Mouse (Mus musculus) left cerebral cortex, adult 2 months (tissue): ENCODE results near the gene Frmd4b. TPM values are rescaled to one million over a fixed set of nuclear protein-coding genes. Genes with fewer than 3 reads are reported as not detected.

Experiments used
- DNase-seq, 2 experiments: peaks; one replicate each; pipeline ENCODE4 v3.0.0; 2021 to 2022; ENCODE audit warnings: low spot score in 2 of 2, mixed read lengths in 1 of 2; ENCODE audit errors: extremely low spot score in 1 of 2
- H3K27ac ChIP-seq: fragments of 200-600 bp; 2 replicates; pipeline ENCODE4 v1.8.1; 2022
- H3K4me3 ChIP-seq: fragments of 200-600 bp; 2 replicates; pipeline ENCODE4 v1.8.1; 2022
- CTCF ChIP-seq: fragments of 200-600 bp; IDR thresholded peaks from 2 replicates; pipeline ENCODE4 v1.8.1; 2022; ENCODE audit warnings: antibody characterized with exemption, mild to moderate bottlenecking, moderate library complexity
- intact Hi-C: fragments of 180-260 bp; cut with DNase I; formaldehyde crosslinking; loops from one replicate; pipeline ENCODE4 v1.15.1; 2025
- total RNA-seq, 2 experiments: library from RNA; stranded (reverse); gene quantifications; 2 replicates each; pipeline ENCODE4 v1.2.3; 2021

Gene Frmd4b
- total RNA-seq, 2 experiments from 2014 or later = 14.2 to 15.6 TPM

DNA sequence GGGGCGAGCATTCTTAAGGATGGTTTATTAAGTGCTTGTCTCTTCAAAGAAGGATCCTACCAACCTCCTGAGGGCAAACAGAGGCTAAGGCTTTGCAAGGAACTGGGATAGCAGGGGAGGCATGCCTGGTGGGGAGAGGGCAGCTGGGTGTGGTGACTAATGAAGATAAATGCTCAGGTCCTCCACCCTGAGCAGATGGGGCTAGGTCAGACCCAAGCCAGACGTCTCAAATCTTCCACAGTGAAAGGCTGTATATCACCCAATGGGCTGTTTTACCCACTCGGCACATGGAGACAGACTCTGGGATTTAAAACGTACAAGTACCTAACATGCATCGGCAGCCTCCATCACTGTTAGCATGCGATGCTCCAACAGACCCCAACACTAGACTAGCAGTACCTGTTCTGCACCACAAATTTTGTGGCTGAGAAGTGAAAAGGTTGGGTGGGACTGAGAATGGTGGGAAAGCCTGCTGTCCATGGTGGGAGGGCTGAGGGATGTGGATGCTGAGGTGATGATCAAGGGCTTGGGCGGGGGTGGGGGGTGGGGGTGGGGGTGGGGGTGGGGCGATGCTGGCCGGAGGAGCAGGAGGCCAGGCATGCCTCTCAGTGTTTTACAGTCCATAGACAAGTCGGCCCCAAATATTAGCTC lies 214.4 kb downstream of the Frmd4b start:
- H3K4me3 ChIP-seq = no peak overlapping the region
- no peak for DNase-seq
- TF ChIP-seq CTCF = no peak
- intact Hi-C loops = no loop called here
- H3K27ac ChIP-seq = no peak overlapping the region

DNA sequence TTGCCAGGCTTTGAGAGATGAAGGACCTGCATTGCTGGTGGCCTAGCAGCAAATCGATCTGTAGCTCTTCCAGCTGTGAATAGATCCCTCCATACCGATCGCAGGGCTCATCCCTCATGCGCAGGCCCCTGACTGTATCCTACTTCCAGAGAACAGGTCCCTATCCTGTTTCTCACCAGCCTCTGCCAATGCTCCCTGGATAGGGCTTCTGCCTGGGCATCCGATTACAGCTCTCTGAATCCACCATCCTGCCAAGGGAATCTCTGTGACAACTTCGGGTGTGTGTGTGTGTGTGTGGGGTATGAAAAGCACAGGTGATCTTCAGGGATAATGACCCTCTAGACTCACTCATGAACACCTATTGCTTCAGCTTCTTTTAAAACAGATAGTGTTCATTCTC lies 216.9 kb downstream of the Frmd4b start:
- H3K4me3 ChIP-seq = no peak overlapping the region
- intact Hi-C loops = no loop called here
- no peak for DNase-seq
- no peak for TF ChIP-seq CTCF
- H3K27ac ChIP-seq = no peak overlapping the region

DNA sequence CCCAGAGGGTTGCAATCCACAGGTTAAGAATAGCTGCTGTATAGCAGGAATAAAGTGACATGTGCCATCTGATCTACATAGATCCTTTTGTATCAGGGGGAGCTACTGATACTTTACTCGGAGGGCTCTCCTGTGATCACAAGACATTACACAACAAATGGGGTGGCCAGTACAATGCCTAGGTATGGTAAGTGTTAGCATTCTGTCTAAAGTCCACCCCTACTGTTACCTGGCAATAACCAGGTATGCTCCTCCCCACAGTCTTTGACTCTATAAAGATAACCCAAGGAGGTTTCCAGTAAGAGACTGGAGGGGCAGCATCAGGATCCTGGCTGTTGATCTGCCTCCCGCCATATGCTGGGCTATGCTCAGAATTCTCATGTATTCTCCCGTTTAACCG lies 219.4 kb downstream of the Frmd4b start:
- DNase-seq = no peak
- no peak for TF ChIP-seq CTCF
- intact Hi-C loops = no loop called here
- no peak overlapping the region for H3K4me3 ChIP-seq
- H3K27ac ChIP-seq = no peak overlapping the region

DNA sequence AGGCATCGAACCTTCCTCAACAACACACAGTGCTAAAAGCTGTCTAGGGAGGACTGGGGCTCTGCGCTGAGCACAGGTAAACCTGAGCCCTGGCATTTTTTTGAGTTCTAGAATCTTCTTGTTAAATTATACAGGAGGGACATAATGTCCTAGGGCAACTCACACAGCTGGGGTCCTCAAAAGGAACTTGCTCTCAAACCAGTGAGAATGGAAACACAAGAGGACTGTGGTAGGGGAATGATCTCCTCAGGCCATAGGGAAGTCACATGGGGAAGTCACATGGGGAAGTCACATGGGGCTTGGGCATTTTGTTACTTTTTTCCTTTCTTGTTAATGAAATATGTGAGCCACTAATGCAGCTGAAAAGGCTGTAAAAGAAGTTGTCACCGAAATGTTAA lies 220.4 kb downstream of the Frmd4b start:
- Histone ChIP-seq H3K27ac (no peak overlapping the region), H3K4me3 (no peak overlapping the region)
- no peak for DNase-seq
- no peak for TF ChIP-seq CTCF
- intact Hi-C loops = no loop called here

DNA sequence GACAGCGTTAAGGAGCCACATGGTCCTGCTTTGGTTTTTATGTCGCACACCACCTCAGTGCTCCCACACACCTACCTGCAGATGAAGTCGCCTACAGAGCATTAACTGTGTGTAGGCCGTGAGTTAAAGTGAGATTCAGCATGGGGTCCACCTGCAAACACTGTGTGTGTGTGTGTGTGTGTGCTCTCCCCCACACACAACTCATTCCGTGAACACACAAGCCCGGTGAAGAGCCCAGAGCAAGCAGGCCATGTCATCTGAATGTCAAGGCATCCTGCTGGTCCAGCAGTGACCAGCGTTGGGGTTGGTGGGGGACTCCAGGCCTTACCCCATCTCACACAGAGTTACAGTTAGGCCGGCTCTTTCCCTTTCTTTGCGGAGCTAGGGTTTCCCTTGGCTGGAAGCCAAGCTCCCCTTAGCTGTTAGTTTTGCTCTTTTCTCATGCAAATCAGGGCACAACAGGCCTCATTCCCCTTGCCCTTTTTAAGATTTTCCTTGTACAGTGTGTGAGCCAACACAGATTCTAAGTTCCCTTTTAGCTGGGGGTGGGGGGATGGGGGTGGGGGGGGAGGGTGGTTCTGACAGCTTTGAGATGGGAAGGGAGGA lies 220.9 kb downstream of the Frmd4b start:
- no peak overlapping the region for H3K4me3 ChIP-seq
- intact Hi-C loops = no loop called here
- TF ChIP-seq CTCF = no peak
- no peak for DNase-seq
- peak overlapping the region; percentile 40; the same call in 1 of the 2 replicates for H3K27ac ChIP-seq

DNA sequence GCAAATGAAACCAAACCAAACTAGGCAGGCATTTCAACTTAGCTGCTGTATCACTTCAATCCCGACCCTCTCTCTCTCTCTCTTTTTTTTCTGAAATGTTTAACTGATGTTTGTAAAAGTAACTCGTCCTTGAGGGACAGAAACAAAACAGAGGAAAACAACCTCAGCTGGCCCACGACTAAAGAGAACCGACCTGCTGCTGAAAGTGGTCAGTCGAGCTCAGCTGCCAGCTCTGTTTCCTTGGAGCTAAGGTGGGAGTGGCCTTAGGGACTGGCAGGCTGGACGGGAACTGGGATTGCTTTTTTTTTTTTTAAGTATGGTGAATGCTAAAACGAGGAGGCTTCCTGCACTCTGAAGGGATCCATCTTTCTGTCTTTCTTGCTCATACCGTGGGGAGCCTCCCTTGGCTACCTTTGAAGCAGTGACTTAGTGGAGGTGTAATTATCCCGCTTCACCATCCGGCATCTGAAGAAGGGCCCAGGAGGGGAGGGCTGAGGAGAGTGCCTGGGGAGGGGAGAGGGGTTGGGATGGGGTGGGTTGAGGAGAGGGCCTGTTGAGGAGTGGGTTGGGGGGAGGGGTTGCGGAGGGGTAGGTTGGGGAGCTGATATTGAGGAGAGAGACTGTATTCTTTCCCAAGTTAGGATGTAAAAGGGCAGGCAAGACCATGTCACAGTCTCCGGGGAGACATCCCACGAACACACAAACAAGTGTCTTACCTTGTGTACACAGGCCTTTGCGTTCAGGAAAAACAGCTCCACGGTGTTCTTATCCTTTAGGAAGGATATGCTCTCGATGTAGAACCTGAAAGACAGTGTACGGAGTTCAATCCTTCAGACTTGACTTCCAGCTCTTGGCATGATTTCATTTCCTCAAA lies 221.6 kb downstream of the Frmd4b start:
- Histone ChIP-seq H3K4me3 (no peak overlapping the region), H3K27ac (peak overlapping the region; percentile 44; the same call in 1 of the 2 replicates)
- intact Hi-C loops = no loop called here
- peak in 1 of 2 experiments; percentile 21 for DNase-seq
- no peak for TF ChIP-seq CTCF

DNA sequence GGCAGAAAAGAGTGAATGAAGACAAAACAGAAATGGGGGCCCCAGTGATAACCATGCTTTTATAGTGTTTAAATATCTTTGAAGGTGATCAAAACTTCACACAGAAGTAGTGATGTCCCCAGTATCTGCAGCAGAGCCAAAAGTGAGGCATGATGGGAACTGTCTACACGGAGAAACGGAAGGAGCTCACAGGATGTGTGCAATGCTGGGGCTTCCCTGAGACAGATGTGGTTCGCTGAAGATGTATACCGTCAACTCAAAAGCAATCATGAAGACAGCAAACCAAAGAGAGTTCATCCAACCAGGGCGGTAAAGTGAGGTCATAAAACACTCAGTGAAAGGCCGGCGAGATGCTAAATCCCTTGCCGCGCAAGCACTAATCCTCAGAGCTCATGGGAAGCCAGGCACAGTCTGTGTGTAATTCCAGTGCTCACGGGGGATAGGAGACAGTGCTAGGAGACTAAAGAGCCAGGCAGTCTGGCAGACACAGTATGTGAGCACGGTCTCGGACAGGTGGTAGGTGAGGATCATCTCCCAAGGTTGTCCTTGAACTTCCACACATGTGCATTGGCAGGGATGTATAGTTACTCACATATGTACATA lies 222.8 kb downstream of the Frmd4b start:
- Histone ChIP-seq H3K4me3 (no peak overlapping the region), H3K27ac (no peak overlapping the region)
- DNase-seq = no peak
- no peak for TF ChIP-seq CTCF
- intact Hi-C loops = no loop called here

DNA sequence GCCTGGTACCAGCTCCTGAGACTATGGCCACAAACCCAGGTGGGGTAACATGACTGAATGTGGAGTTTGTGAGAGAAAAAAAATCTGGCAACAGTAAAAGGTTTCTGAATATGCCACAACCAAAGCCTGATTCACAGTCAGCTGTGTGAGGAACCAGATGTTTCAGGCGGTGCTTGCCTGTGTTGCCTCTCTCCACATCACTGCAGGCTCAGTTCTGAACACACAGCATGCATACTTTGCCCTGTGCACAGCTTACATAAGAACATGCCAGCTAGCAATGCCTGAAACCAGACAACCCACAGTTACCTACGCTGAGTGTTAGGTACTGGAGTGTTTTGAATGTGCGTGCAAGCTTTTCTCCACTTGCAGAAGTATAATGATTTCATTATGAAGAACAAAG lies 224.4 kb downstream of the Frmd4b start:
- DNase-seq = no peak
- TF ChIP-seq CTCF = no peak
- intact Hi-C loops = no loop called here
- H3K4me3 ChIP-seq = no peak overlapping the region
- H3K27ac ChIP-seq = no peak overlapping the region

DNA sequence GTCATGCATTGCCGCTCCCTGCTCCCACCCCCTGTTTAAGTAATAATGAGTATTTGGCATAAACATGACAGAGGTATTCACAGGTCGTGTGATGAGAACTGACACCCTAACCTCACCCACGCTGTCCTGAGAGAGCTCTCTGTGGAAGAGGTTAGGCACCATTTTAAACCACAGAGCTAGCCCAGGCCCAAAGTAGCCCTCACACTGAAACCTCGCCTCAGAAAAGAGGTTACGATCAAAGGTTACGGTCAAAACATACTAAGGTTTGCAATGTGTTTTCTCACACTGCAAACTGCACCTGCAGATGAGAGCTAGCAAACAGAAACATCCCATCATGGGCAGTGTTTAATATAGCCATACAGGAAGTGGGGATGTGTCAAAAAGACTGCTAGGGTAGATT lies 230.0 kb downstream of the Frmd4b start:
- intact Hi-C loops = no loop called here

DNA sequence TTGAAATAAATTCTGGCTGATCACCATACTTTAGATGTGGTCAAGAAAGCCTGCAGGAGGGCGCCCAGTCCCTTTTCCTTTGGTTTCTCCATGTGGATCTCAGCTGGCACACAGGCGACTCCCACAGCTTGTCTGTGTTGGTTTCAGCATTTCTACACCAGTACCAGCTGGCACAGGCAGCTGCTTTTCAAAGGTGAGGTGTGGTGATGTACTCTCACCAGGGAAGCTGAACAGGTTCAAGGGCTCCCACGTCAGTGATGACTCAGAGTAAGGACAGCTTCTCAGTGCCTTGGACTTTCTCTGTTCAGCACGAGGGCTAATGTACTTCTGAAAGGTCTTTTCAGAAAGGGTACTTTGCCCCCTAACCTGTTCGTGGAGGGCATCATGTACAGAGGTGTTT lies 232.4 kb downstream of the Frmd4b start:
- no peak for TF ChIP-seq CTCF
- no peak for DNase-seq
- H3K4me3 ChIP-seq = no peak overlapping the region
- no peak overlapping the region for H3K27ac ChIP-seq
- intact Hi-C loops = no loop called here

More for the DNA sequence above, 230.0 kb downstream of the Frmd4b start:
- no peak for DNase-seq
- no peak for TF ChIP-seq CTCF
- no peak overlapping the region for H3K4me3 ChIP-seq
- H3K27ac ChIP-seq = no peak overlapping the region

DNA sequence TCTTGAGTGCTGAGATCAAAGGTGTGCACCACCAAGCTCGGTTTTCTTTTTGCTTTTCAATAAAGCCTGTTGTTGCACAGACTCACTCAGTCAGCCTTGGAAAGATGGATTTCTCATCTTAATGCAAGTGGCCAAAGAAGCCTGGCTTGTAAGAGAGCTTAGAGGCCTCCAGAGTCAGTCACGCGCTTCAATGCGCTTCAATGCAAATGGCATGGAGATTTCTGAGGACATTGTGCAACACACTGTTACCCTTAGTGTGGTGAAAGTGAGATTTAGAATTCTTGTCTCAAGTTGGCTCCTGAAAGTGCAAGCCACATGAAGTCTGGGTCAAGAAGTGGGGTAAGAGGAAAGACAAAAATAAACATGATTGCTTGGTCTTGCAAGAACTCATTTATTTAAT lies 236.1 kb downstream of the Frmd4b start:
- no peak for TF ChIP-seq CTCF
- intact Hi-C loops = no loop called here
- H3K27ac ChIP-seq = no peak overlapping the region
- DNase-seq = no peak
- no peak overlapping the region for H3K4me3 ChIP-seq

DNA sequence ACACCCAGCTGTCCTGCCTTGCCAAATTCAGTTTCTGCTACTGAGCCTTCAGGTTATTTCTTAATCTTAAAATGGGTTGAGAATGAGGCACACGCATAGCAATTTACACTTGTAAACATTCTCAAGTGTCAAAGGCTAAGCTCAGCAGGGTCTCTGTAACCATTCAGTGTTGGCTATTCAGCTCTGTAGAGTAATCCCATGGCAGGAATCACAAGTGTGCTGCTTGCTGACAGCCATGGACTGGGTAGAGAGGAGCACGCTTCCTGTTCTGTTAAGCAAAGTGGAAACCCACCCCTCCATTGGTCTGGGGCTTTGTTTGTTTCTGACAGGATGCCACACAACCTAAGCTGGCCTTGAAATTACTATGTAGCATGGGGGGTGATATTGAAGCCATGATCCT lies 246.4 kb downstream of the Frmd4b start:
- Histone ChIP-seq H3K4me3 (no peak overlapping the region), H3K27ac (no peak overlapping the region)
- no peak for TF ChIP-seq CTCF
- intact Hi-C loops = no loop called here
- no peak for DNase-seq
